Mouse (Mus musculus): ENCODE data around the gene Dolk. TPM values are rescaled to one million over a fixed set of nuclear protein-coding genes. Genes with fewer than 3 reads are reported as not detected.

The Dolk gene
- 27.8 and 30.3 TPM in 2 replicates for polyA plus RNA-seq (2015; fragmentation: Nextera tagmentation; extraction: Ambion mirVana)

- Histone ChIP-seq H3K9ac (peak within 1 kb of the TSS; percentile 97), H3K4me1 (peaks cover 24% of the 10 kb centered on the region), H3K27me3 (replicated peaks) (no peaks in the 10 kb centered on the region), H3K4me2 (peak within 1 kb of the TSS; percentile 96), H3K4me3 (peak within 1 kb of the TSS; percentile 96), H3K36me3 (peaks cover 37% of the 10 kb centered on the region), H3K27ac (replicated peaks) (peak within 1 kb of the TSS; percentile 72), H3K9me3 (no peaks in the 10 kb centered on the region)
- peak; percentile 92 for ATAC-seq (ENCODE audit: extremely low read depth, insufficient number of reproducible peaks, low FRiP score, low TSS enrichment)
- WGBS: under 1% methylated on average over 68 of the region's 68 CpGs
Observed at GRCm38 (mm10) chr2:30286192-30287026, at the start of gene Dolk, which contains the start of gene Nup188. Gene Dolk (minus strand): TSS chr2:30286334. Gene Nup188 (plus strand): TSS chr2:30286397.

- H3K9ac ChIP-seq: no peak overlapping the region
- ATAC-seq (ENCODE audit: extremely low read depth, insufficient number of reproducible peaks, low FRiP score, low TSS enrichment): no peak
- H3K27me3 ChIP-seq (replicated peaks): no peaks in the 10 kb centered on the region
- no peak overlapping the region for H3K4me2 ChIP-seq
- no peak overlapping the region for H3K4me3 ChIP-seq
- H3K36me3 ChIP-seq: peaks cover 98% of the 10 kb centered on the region
- 95% methylated on average over 2 of the region's 2 CpGs for WGBS
- H3K27ac ChIP-seq (replicated peaks): no peak overlapping the region
- H3K9me3 ChIP-seq: no peaks in the 10 kb centered on the region
- no peaks in the 10 kb centered on the region for H3K4me1 ChIP-seq
Observed at GRCm38 (mm10) chr2:30335324-30335723, 49.2 kb upstream of the Dolk start.

- Histone ChIP-seq H3K4me2 (no peak overlapping the region), H3K27ac (replicated peaks) (no peak overlapping the region), H3K27me3 (replicated peaks) (no peaks in the 10 kb centered on the region), H3K9me3 (no peaks in the 10 kb centered on the region), H3K4me3 (no peak overlapping the region), H3K9ac (no peak overlapping the region), H3K4me1 (no peaks in the 10 kb centered on the region), H3K36me3 (peaks cover 98% of the 10 kb centered on the region)
- no peak for ATAC-seq (ENCODE audit: extremely low read depth, insufficient number of reproducible peaks, low FRiP score, low TSS enrichment)
- WGBS: 90% methylated on average over 3 of the region's 3 CpGs
Observed at GRCm38 (mm10) chr2:30328791-30329190, 42.7 kb upstream of the Dolk start.

DNA sequence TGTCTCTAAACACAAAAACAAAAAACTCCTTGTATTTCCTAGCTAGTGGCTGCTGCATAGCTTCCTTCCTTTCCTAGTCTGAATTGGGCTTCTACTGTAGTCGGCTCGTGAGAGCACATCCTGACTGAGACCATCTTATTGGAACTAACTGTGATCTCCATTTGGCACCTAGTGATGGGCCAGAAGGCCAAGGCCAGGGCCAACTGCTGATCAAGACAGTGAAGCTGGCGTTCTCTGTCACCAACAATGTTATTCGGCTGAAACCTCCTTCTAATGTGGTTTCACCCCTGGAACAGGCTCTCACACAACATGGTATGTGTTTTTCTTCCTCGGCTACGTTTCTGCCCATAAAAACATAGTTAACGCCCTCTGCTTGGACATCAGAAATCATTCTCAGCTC lies 41.1 kb upstream of the Dolk start:
- no peak overlapping the region for H3K4me3 ChIP-seq
- H3K4me1 ChIP-seq: no peaks in the 10 kb centered on the region
- no peak overlapping the region for H3K9ac ChIP-seq
- H3K9me3 ChIP-seq: no peaks in the 10 kb centered on the region
- H3K4me2 ChIP-seq: no peak overlapping the region
- H3K27me3 ChIP-seq (replicated peaks): no peaks in the 10 kb centered on the region
- H3K27ac ChIP-seq (replicated peaks): no peak overlapping the region
- H3K36me3 ChIP-seq: peaks cover 98% of the 10 kb centered on the region
- no peak for ATAC-seq (ENCODE audit: extremely low read depth, insufficient number of reproducible peaks, low FRiP score, low TSS enrichment)
- WGBS: 84% methylated on average over 7 of the region's 7 CpGs

- H3K4me2 ChIP-seq: no peak overlapping the region
- 87% methylated on average over 5 of the region's 5 CpGs for WGBS
- no peak for ATAC-seq (ENCODE audit: extremely low read depth, insufficient number of reproducible peaks, low FRiP score, low TSS enrichment)
- no peak overlapping the region for H3K27ac ChIP-seq (replicated peaks)
- no peaks in the 10 kb centered on the region for H3K9me3 ChIP-seq
- no peak overlapping the region for H3K9ac ChIP-seq
- no peak overlapping the region for H3K4me3 ChIP-seq
- peaks cover 98% of the 10 kb centered on the region for H3K36me3 ChIP-seq
- H3K4me1 ChIP-seq: no peaks in the 10 kb centered on the region
- no peaks in the 10 kb centered on the region for H3K27me3 ChIP-seq (replicated peaks)
Observed at GRCm38 (mm10) chr2:30325296-30325695, 39.2 kb upstream of the Dolk start.

DNA sequence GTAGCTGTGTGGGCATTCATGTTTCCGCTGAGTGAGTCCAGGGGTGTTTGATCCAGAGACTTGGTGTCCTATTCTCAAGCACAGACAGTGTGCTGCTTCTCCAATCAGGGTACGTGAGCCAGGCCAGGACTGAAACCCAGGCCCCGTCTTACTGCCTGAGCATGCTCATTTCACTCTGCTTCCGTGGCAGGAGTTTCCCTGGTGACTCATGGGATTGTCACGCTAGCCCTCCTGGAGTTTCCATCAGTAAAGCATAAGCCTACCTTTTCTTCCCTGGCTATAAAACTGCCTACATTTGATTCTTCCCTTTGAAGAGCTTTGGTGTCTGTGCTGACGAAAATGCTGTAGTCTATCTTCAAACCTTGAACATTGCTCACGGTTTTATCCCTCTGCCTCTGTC lies 37.0 kb upstream of the Dolk start:
- no peaks in the 10 kb centered on the region for H3K4me1 ChIP-seq
- 86% methylated on average over 7 of the region's 7 CpGs for WGBS
- no peak for ATAC-seq (ENCODE audit: extremely low read depth, insufficient number of reproducible peaks, low FRiP score, low TSS enrichment)
- no peaks in the 10 kb centered on the region for H3K9me3 ChIP-seq
- no peak overlapping the region for H3K4me2 ChIP-seq
- H3K27me3 ChIP-seq (replicated peaks): no peaks in the 10 kb centered on the region
- peaks cover 99% of the 10 kb centered on the region for H3K36me3 ChIP-seq
- no peak overlapping the region for H3K4me3 ChIP-seq
- H3K9ac ChIP-seq: no peak overlapping the region
- no peak overlapping the region for H3K27ac ChIP-seq (replicated peaks)

- WGBS: 80% methylated on average over 4 of the region's 4 CpGs
- no peaks in the 10 kb centered on the region for H3K27me3 ChIP-seq (replicated peaks)
- H3K9me3 ChIP-seq: no peaks in the 10 kb centered on the region
- ATAC-seq (ENCODE audit: extremely low read depth, insufficient number of reproducible peaks, low FRiP score, low TSS enrichment): no peak
- H3K36me3 ChIP-seq: peaks cover 99% of the 10 kb centered on the region
- no peak overlapping the region for H3K9ac ChIP-seq
- no peaks in the 10 kb centered on the region for H3K4me1 ChIP-seq
- H3K4me2 ChIP-seq: no peak overlapping the region
- no peak overlapping the region for H3K4me3 ChIP-seq
- H3K27ac ChIP-seq (replicated peaks): no peak overlapping the region
Observed at GRCm38 (mm10) chr2:30319260-30319659, 33.1 kb upstream of the Dolk start.

GRCm38 (mm10) chr2:30316955-30317354 lies 30.8 kb upstream of the Dolk start:
- no peaks in the 10 kb centered on the region for H3K27me3 ChIP-seq (replicated peaks)
- ATAC-seq (ENCODE audit: extremely low read depth, insufficient number of reproducible peaks, low FRiP score, low TSS enrichment): no peak
- WGBS: 91% methylated on average over 5 of the region's 5 CpGs
- H3K9me3 ChIP-seq: no peaks in the 10 kb centered on the region
- H3K9ac ChIP-seq: no peak overlapping the region
- no peak overlapping the region for H3K27ac ChIP-seq (replicated peaks)
- no peak overlapping the region for H3K4me3 ChIP-seq
- peaks cover 99% of the 10 kb centered on the region for H3K36me3 ChIP-seq
- H3K4me1 ChIP-seq: no peaks in the 10 kb centered on the region
- no peak overlapping the region for H3K4me2 ChIP-seq

DNA sequence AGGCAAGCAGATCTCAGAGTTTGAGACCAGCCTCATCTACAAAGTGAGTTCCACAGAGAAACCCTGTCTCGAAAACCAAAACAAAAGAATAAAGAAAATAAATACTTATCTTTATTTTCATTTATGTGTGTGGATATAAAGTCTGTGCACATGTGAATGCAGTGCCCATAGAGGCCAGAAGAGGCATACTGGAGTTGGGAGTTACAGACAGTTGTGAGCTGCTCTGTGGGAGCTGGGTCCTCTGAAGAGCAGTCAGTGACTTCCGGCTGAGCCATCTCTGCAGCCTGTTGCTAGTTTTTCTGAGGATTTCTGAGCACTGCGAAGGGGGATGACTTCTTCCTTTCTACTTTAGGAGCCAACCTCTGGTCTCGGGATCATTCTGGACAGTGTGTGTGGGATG lies 30.0 kb upstream of the Dolk start:
- Histone ChIP-seq H3K4me1 (no peaks in the 10 kb centered on the region), H3K4me3 (no peak overlapping the region), H3K9ac (no peak overlapping the region), H3K36me3 (peaks cover 98% of the 10 kb centered on the region), H3K27ac (replicated peaks) (no peak overlapping the region), H3K4me2 (no peak overlapping the region), H3K27me3 (replicated peaks) (no peaks in the 10 kb centered on the region), H3K9me3 (no peaks in the 10 kb centered on the region)
- no peak for ATAC-seq (ENCODE audit: extremely low read depth, insufficient number of reproducible peaks, low FRiP score, low TSS enrichment)
- 94% methylated on average over 4 of the region's 4 CpGs for WGBS

DNA sequence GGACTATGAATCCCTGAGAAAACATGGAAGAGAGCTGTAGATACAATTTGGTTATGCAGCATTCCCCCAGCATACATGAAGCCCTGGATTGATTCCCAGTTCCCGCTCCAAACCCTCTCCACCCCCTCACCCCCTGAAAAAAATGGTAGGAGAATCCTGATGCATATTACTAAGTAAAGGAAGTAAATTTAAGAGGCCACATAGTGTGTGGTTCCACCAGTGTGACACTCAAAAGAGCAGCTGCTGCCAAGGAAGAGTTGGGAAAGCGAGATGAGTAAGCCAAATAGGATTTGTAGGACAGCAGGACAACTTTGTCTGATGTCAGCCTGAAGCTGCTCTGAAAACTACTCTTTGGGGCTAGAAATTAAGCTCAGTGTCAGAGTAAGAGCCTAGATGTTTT lies 25.3 kb upstream of the Dolk start:
- H3K9me3 ChIP-seq: no peaks in the 10 kb centered on the region
- ATAC-seq (ENCODE audit: extremely low read depth, insufficient number of reproducible peaks, low FRiP score, low TSS enrichment): no peak
- 98% methylated on average over 2 of the region's 2 CpGs for WGBS
- H3K4me3 ChIP-seq: no peak overlapping the region
- H3K4me1 ChIP-seq: no peaks in the 10 kb centered on the region
- no peaks in the 10 kb centered on the region for H3K27me3 ChIP-seq (replicated peaks)
- no peak overlapping the region for H3K27ac ChIP-seq (replicated peaks)
- no peak overlapping the region for H3K4me2 ChIP-seq
- H3K36me3 ChIP-seq: peaks cover 99% of the 10 kb centered on the region
- H3K9ac ChIP-seq: no peak overlapping the region

DNA sequence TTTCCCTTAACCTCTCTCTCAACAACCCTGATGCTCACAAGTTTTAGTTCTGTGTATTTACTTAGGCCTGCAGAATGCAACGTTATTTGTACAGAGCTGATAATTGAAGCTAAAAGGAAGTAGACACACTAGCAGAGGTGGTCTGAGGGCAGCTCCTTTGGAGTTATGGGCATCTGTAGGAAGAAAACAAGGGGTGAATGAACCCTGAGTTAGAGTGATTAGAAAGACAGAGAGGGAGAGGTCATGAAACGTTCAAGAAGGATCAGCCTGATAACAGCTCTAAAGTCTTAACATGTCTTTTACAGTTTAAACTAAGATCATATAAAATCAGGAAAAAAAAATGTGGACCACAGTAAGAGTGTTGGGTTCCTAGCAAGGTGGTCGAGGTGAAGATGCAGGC lies 23.2 kb upstream of the Dolk start:
- 77% methylated on average over 3 of the region's 3 CpGs for WGBS
- no peak for ATAC-seq (ENCODE audit: extremely low read depth, insufficient number of reproducible peaks, low FRiP score, low TSS enrichment)
- H3K4me1 ChIP-seq: no peaks in the 10 kb centered on the region

GRCm38 (mm10) chr2:30306087-30306486 lies 20.0 kb upstream of the Dolk start:
- no peak for ATAC-seq (ENCODE audit: extremely low read depth, insufficient number of reproducible peaks, low FRiP score, low TSS enrichment)
- no peak overlapping the region for H3K9ac ChIP-seq
- H3K36me3 ChIP-seq: peaks cover 100% of the 10 kb centered on the region
- no peak overlapping the region for H3K4me3 ChIP-seq
- no peak overlapping the region for H3K27ac ChIP-seq (replicated peaks)
- H3K4me1 ChIP-seq: no peaks in the 10 kb centered on the region
- H3K9me3 ChIP-seq: no peaks in the 10 kb centered on the region
- no peaks in the 10 kb centered on the region for H3K27me3 ChIP-seq (replicated peaks)
- WGBS: 94% methylated on average over 7 of the region's 7 CpGs
- H3K4me2 ChIP-seq: no peak overlapping the region

More for the DNA sequence above, 23.2 kb upstream of the Dolk start:
- Histone ChIP-seq H3K9ac (no peak overlapping the region), H3K4me3 (no peak overlapping the region), H3K27ac (replicated peaks) (no peak overlapping the region), H3K4me2 (no peak overlapping the region), H3K9me3 (no peaks in the 10 kb centered on the region), H3K27me3 (replicated peaks) (no peaks in the 10 kb centered on the region), H3K36me3 (peaks cover 99% of the 10 kb centered on the region)
